Mouse (Mus musculus) hindbrain, embryonic 16.5 days (tissue): ENCODE measurements around the gene Tmem62. TPM values are rescaled to one million over a fixed set of nuclear protein-coding genes. Genes with fewer than 3 reads are reported as not detected.
A peak's percentile ranks its signal among the peaks of the same experiment; 100 is the strongest.

Experiments used
- ATAC-seq: fragments of 200-750 bp; cut with Nextera tagmentation; 2 replicates; pipeline ENCODE4 v1.8.0; 2017; ENCODE audit warnings: moderate TSS enrichment, moderate library complexity
- H3K27ac ChIP-seq: fragments of 300-500 bp; sonication (generic); 2 replicates; pipeline ENCODE4 v1.5.1; 2014; ENCODE audit warnings: low read depth, mild to moderate bottlenecking, control low read depth, low read length, moderate library complexity
- H3K27me3 ChIP-seq: fragments of 300-500 bp; sonication (generic); replicated peaks from 2 replicates; pipeline ENCODE4 v1.6.1; 2014; ENCODE audit warnings: low read length; ENCODE audit not compliant: control insufficient read depth, insufficient read depth
- H3K36me3 ChIP-seq: fragments of 300-500 bp; sonication (generic); 2 replicates; pipeline ENCODE4 v1.6.1; 2014; ENCODE audit warnings: mild to moderate bottlenecking, low read length, moderate library complexity, mixed read lengths; ENCODE audit not compliant: control insufficient read depth, insufficient read depth
- H3K4me1 ChIP-seq: fragments of 300-500 bp; sonication (generic); 2 replicates; pipeline ENCODE4 v1.6.1; 2014; ENCODE audit warnings: low read depth, low read length; ENCODE audit not compliant: control insufficient read depth, insufficient read depth
- H3K4me2 ChIP-seq: fragments of 300-500 bp; sonication (generic); 2 replicates; pipeline ENCODE4 v1.6.1; 2014; ENCODE audit warnings: mild to moderate bottlenecking, low read length, control low read depth, moderate library complexity
- H3K4me3 ChIP-seq: fragments of 300-500 bp; sonication (generic); 2 replicates; pipeline ENCODE4 v1.5.1; 2014; ENCODE audit warnings: mild to moderate bottlenecking, low read length, control low read depth, moderate library complexity
- H3K9ac ChIP-seq: fragments of 300-500 bp; sonication (generic); 2 replicates; pipeline ENCODE4 v1.6.1; 2014; ENCODE audit warnings: low read depth, mild to moderate bottlenecking, control low read depth, low read length, moderate library complexity
- H3K9me3 ChIP-seq: fragments of 300-500 bp; sonication (generic); 2 replicates; pipeline ENCODE4 v1.6.1; 2014; ENCODE audit warnings: mild to moderate bottlenecking, low read length, moderate library complexity; ENCODE audit not compliant: control insufficient read depth
- WGBS: fragments of 180-500 bp; shearing (Covaris S2); extraction: QIAGEN DNeasy Blood & Tissue Kit; methylation state at CpG from one replicate; pipeline ENCODE4 v1.1.7; 2014; 5-methylcytosine and 5-hydroxymethylcytosine counted together
- polyA plus RNA-seq: library from polyadenylated mRNA; unstranded; fragments of >200 nt; fragmentation: Nextera tagmentation; extraction: Ambion mirVana; gene quantifications from 2 replicates; pipeline ENCODE4 v1.2.1, GENCODE M21; 2015

The Tmem62 gene
- polyA plus RNA-seq, 1 experiment from 2014 or later = 16.3 TPM

- WGBS = 2% methylated on average over 34 of the region's 34 CpGs
- H3K36me3 ChIP-seq = peaks cover 11% of the 10 kb centered on the region
- peak within 1 kb of the TSS; percentile 80 for H3K4me3 ChIP-seq
- peaks cover 7% of the 10 kb centered on the region for H3K4me1 ChIP-seq
- ATAC-seq = peak; percentile 98
- H3K27me3 ChIP-seq = no peaks in the 10 kb centered on the region
- peak within 1 kb of the TSS; percentile 64 for H3K4me2 ChIP-seq
- peak within 1 kb of the TSS; percentile 78 for H3K9ac ChIP-seq
- peak within 1 kb of the TSS; percentile 60 for H3K27ac ChIP-seq
- H3K9me3 ChIP-seq = no peaks in the 10 kb centered on the region
These were observed 31.3 kb downstream of the Tmem62 start, which contains the start of gene Ccndbp1 for GRCm38 (mm10) chr2:121007925-121008663. Gene Ccndbp1 (plus strand): TSS chr2:121008403.

- Histone ChIP-seq H3K27me3 (no peaks in the 10 kb centered on the region), H3K36me3 (peaks cover 13% of the 10 kb centered on the region), H3K4me3 (peak overlapping the region; percentile 80), H3K27ac (peak overlapping the region; percentile 54; the same call in 1 of the 2 replicates), H3K9me3 (no peaks in the 10 kb centered on the region), H3K9ac (peak overlapping the region; percentile 78), H3K4me2 (peak overlapping the region; percentile 64), H3K4me1 (peaks cover 7% of the 10 kb centered on the region)
- no peak for ATAC-seq
- under 1% methylated on average over 12 of the region's 12 CpGs for WGBS
These were observed 31.8 kb downstream of the Tmem62 start for GRCm38 (mm10) chr2:121008664-121009007.

GRCm38 (mm10) chr2:121009071-121009677, 32.4 kb downstream of the Tmem62 start:
- peaks cover 7% of the 10 kb centered on the region for H3K4me1 ChIP-seq
- WGBS = 32% methylated on average over 5 of the region's 5 CpGs

GRCm38 (mm10) chr2:121012676-121013075, 35.9 kb downstream of the Tmem62 start:
- H3K27ac ChIP-seq = no peak overlapping the region
- 96% methylated on average over 9 of the region's 9 CpGs for WGBS
- H3K4me2 ChIP-seq = no peak overlapping the region
- peaks cover 28% of the 10 kb centered on the region for H3K36me3 ChIP-seq
- no peak overlapping the region for H3K4me3 ChIP-seq
- H3K9me3 ChIP-seq = no peaks in the 10 kb centered on the region
- no peak for ATAC-seq
- no peaks in the 10 kb centered on the region for H3K27me3 ChIP-seq
- peaks cover 7% of the 10 kb centered on the region for H3K4me1 ChIP-seq
- H3K9ac ChIP-seq = no peak overlapping the region

More at GRCm38 (mm10) chr2:121009071-121009677, 32.4 kb downstream of the Tmem62 start:
- no peak overlapping the region for H3K27ac ChIP-seq
- H3K4me3 ChIP-seq = peak overlapping the region; percentile 80
- H3K36me3 ChIP-seq = peaks cover 15% of the 10 kb centered on the region
- ATAC-seq = no peak
- H3K9me3 ChIP-seq = no peaks in the 10 kb centered on the region
- H3K27me3 ChIP-seq = no peaks in the 10 kb centered on the region
- peak overlapping the region; percentile 78 for H3K9ac ChIP-seq
- peak overlapping the region; percentile 64 for H3K4me2 ChIP-seq

- H3K4me1 ChIP-seq = no peaks in the 10 kb centered on the region
- ATAC-seq = no peak
- H3K36me3 ChIP-seq = peaks cover 31% of the 10 kb centered on the region
- H3K9me3 ChIP-seq = no peaks in the 10 kb centered on the region
- no peak overlapping the region for H3K9ac ChIP-seq
- 88% methylated on average over 2 of the region's 2 CpGs for WGBS
- H3K4me2 ChIP-seq = no peak overlapping the region
- H3K27ac ChIP-seq = no peak overlapping the region
- no peak overlapping the region for H3K4me3 ChIP-seq
- H3K27me3 ChIP-seq = no peaks in the 10 kb centered on the region
These were observed 38.7 kb downstream of the Tmem62 start for GRCm38 (mm10) chr2:121015507-121015906.

DNA sequence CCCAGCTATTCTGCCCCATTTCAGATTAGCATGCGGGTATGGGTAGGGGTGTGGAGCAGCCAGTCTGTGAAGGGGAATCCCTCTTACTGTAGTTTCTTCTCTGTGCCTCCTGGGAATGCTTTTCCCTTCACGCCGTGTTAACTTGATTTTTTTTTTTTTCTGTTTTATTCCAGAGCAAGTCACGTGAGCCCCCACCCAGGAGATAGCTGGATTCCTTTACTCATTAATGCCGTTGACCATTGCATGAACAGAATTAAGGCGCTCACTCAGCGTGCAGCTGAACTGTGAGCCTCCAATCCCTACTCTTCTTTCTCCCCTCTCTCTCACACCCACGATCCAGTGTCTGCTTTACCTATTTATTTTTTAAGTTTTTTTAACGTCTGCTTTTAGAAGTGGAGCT, 39.4 kb downstream of the Tmem62 start:
- Histone ChIP-seq H3K4me3 (no peak overlapping the region), H3K4me1 (no peaks in the 10 kb centered on the region), H3K9me3 (no peaks in the 10 kb centered on the region), H3K4me2 (no peak overlapping the region), H3K27ac (no peak overlapping the region), H3K9ac (no peak overlapping the region), H3K36me3 (peaks cover 31% of the 10 kb centered on the region), H3K27me3 (no peaks in the 10 kb centered on the region)
- 82% methylated on average over 9 of the region's 9 CpGs for WGBS
- no peak for ATAC-seq

GRCm38 (mm10) chr2:121017151-121017550, 40.3 kb downstream of the Tmem62 start:
- ATAC-seq = no peak
- Histone ChIP-seq H3K27me3 (no peaks in the 10 kb centered on the region), H3K27ac (no peak overlapping the region), H3K4me3 (no peak overlapping the region), H3K9ac (no peak overlapping the region), H3K9me3 (no peaks in the 10 kb centered on the region), H3K4me1 (no peaks in the 10 kb centered on the region), H3K4me2 (no peak overlapping the region), H3K36me3 (peaks cover 28% of the 10 kb centered on the region)
- WGBS = 100% methylated on average over 1 of the region's 1 CpGs

DNA sequence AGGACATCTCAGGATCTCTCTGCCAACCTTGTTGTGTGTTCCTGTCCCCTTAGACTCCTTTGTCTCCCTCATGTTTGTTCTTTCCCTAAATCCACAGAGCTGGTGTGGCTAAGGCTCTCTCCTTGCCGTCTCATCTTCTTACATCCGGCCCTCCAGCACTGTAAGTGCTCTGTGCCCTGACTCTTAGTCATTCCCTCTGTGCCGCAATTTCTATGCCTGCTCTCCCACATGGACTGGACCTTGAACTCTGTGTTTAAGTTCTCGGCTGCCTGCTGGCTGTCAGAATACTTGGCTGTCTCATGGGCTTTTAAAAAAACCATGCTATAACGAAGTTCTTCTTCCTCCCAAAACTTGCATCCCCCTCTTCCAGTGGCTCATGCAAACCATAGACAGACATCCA, 46.1 kb downstream of the Tmem62 start:
- no peaks in the 10 kb centered on the region for H3K27me3 ChIP-seq
- WGBS = 70% methylated on average over 5 of the region's 5 CpGs

DNA sequence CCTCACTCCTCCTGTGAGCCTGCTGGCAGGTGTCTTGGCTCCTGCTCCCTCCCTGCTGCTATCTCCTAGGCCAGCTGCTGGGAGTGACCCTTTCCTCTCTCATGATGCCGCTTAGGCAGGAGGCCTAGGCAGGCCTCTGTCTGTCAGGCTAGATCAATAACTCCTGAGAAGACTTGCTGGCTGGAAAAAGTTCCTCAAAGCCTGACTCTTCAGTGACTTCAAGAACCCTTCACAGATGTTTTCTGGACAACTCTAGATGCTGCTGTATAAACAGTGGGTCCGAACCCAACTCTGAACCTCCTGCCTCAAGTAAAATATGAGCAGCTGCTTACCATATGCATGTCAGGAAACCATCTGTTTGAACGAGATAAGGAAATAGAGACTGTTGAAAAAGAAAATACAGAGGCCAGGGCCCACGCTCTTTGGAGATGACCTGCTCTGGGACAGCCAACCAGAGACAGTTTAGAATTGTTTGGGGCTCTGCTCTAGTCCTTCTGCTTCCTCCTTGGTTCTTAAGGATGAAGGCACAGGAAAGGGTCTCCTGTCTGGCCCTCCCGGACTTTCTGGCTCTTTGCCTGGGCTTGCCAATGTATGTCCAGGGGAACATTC, 60.0 kb downstream of the Tmem62 start, which contains the start of gene Epb42:
TSS of gene Epb42 (minus strand) at position 340 of the 609 bp plus-strand sequence.
- WGBS = 64% methylated on average over 5 of the region's 5 CpGs
- H3K27ac ChIP-seq = no peak within 1 kb of the TSS

More for the DNA sequence above, 46.1 kb downstream of the Tmem62 start:
- Histone ChIP-seq H3K36me3 (peaks cover under 1% of the 10 kb centered on the region; the same call in 1 of the 2 replicates), H3K4me1 (no peaks in the 10 kb centered on the region), H3K4me3 (no peak overlapping the region), H3K4me2 (no peak overlapping the region), H3K9me3 (no peaks in the 10 kb centered on the region), H3K9ac (no peak overlapping the region), H3K27ac (no peak overlapping the region)
- ATAC-seq = no peak

More for the DNA sequence above, 60.0 kb downstream of the Tmem62 start, which contains the start of gene Epb42:
- Histone ChIP-seq H3K4me1 (no peaks in the 10 kb centered on the region), H3K9ac (no peak within 1 kb of the TSS), H3K9me3 (no peaks in the 10 kb centered on the region), H3K36me3 (no peaks in the 10 kb centered on the region), H3K4me3 (no peak within 1 kb of the TSS), H3K27me3 (no peaks in the 10 kb centered on the region), H3K4me2 (no peak within 1 kb of the TSS)
- ATAC-seq = no peak
